In the genomic region with DNA sequence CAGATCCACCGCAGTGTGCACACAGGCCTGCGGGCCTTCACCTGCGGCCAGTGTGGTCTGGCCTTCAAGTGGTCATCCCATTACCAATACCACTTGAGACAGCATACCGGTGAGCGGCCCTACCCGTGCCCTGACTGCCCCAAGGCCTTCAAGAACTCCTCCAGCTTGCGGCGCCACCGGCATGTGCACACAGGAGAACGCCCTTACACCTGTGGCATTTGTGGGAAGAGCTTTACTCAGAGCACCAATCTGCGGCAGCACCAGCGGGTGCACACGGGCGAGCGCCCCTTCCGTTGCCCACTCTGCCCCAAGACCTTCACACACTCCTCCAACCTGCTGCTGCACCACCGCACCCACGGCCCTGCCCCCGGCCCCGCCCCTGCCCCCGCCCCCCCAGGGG, we compare ENCODE assay signal across 20 mouse cellular contexts. TPM values are rescaled to one million over a fixed set of nuclear protein-coding genes. Genes with fewer than 3 reads are reported as not detected.
"Had no signal": no experiment of that assay in that cellular context is flagged by ENCODE, and none has a peak within 500 bp of the region (broad histone marks: within the 10 kb centered on the region; RNA-seq: fewer than 3 reads in every experiment).

No protein-coding gene starts in this region.

- DNase-seq: kidney, adult 9 months; kidney, postnatal 14 days; kidney, postnatal 4 days; left cerebral cortex, postnatal 4 days; liver, postnatal 0 days; lung, embryonic 14.5 days; midbrain, embryonic 14.5 days; thymus, adult 18-20 months; thymus, postnatal 36 days had no signal

- H3K4me2 ChIP-seq: limb, embryonic 12.5 days; limb, embryonic 15.5 days; liver, embryonic 11.5 days; lung, embryonic 14.5 days had no signal

- H3K27me3 ChIP-seq: limb, embryonic 12.5 days; limb, embryonic 15.5 days had no signal

- ATAC-seq: liver, postnatal 0 days; lung, postnatal 0 days had no signal

- H3K27ac ChIP-seq: limb, embryonic 12.5 days; limb, embryonic 15.5 days; liver, embryonic 14.5 days; macrophage had no signal

- H3K9ac ChIP-seq: limb, embryonic 12.5 days; limb, embryonic 15.5 days; liver, embryonic 14.5 days; liver, postnatal 0 days; lung, embryonic 14.5 days had no signal

- H3K9me3 ChIP-seq: limb, embryonic 12.5 days; limb, embryonic 15.5 days had no signal

- H3K4me3 ChIP-seq: limb, embryonic 12.5 days; limb, embryonic 15.5 days; myocyte had no signal

RNA-seq across cellular contexts. Expression of gene Nat14, which starts 2.7 kb away (rescaled TPM):
- total RNA-seq: monocyte, adult 5-6 weeks had no signal

RNA-seq across cellular contexts. Expression of gene Ssc5d, which starts 6.5 kb away (rescaled TPM):
- total RNA-seq: megakaryocyte, adult 5-6 weeks; monocyte, adult 5-6 weeks had no signal

RNA-seq across cellular contexts. Expression of gene Gm36210, which starts 12.8 kb away (rescaled TPM):
- total RNA-seq: megakaryocyte, adult 5-6 weeks; monocyte, adult 5-6 weeks had no signal
- polyA plus RNA-seq: kidney, embryonic 16.5 days; limb, embryonic 12.5 days; limb, embryonic 15.5 days; liver, postnatal 0 days; lung, embryonic 14.5 days; lung, postnatal 0 days; macrophage; myocyte; small intestine, adult 2 months had no signal
